Mouse (Mus musculus) MEL (cell line): ENCODE measurements around the gene Stx6. TPM values are rescaled to one million over a fixed set of nuclear protein-coding genes. Genes with fewer than 3 reads are reported as not detected.

Experiments
- DNase-seq: peaks from one replicate; pipeline ENCODE4 v3.0.0; 2011; ENCODE audit warnings: low read depth, low spot score
- H3K27ac ChIP-seq: 2 replicates; pipeline ENCODE4 v1.5.1; 2012; ENCODE audit warnings: low read depth, mild to moderate bottlenecking, control low read depth, low read length, moderate library complexity; ENCODE audit not compliant: control insufficient read depth
- H3K27me3 ChIP-seq, 2 experiments: fragments of 150-350 bp in 1 of 2; sonication (generic) in 1 of 2; 2 replicates each; pipeline ENCODE4 v1.6.1; 2012; ENCODE audit warnings: low read length in 2 of 2, mild to moderate bottlenecking in 2 of 2, improper control_type of control experiment in 1 of 2, moderate library complexity in 1 of 2; ENCODE audit not compliant: insufficient read depth in 2 of 2, control insufficient read depth in 1 of 2
- H3K36me3 ChIP-seq, 2 experiments: 2 replicates each; pipeline ENCODE4 v1.6.1; 2012 to 2014; ENCODE audit warnings: low read length in 2 of 2, improper control_type of control experiment in 1 of 2, inconsistent platforms in 1 of 2, mild to moderate bottlenecking in 1 of 2; ENCODE audit not compliant: insufficient read depth in 2 of 2, control insufficient read depth in 1 of 2
- H3K4me1 ChIP-seq, 2 experiments: fragments of 150-350 bp in 1 of 2; sonication (generic) in 1 of 2; 2 replicates each; pipeline ENCODE4 v1.6.1; 2012; ENCODE audit warnings: low read length in 2 of 2, improper control_type of control experiment in 1 of 2, mild to moderate bottlenecking in 1 of 2; ENCODE audit not compliant: insufficient read depth in 2 of 2, control insufficient read depth in 1 of 2
- H3K4me3 ChIP-seq, 2 experiments: fragments of 150-350 bp in 1 of 2; sonication (generic) in 1 of 2; 2 replicates each; pipeline ENCODE4 v1.5.1; 2012; ENCODE audit warnings: low read depth in 2 of 2, low read length in 2 of 2, mild to moderate bottlenecking in 2 of 2, moderate library complexity in 2 of 2, control low read depth in 1 of 2, improper control_type of control experiment in 1 of 2; ENCODE audit not compliant: control insufficient read depth in 1 of 2, insufficient read depth in 1 of 2
- H3K79me2 ChIP-seq: 2 replicates; pipeline ENCODE4 v1.6.1; 2012; ENCODE audit warnings: mild to moderate bottlenecking, low read length, moderate library complexity; ENCODE audit not compliant: control insufficient read depth, poor library complexity, insufficient read depth
- H3K9ac ChIP-seq: 2 replicates; pipeline ENCODE4 v1.6.1; 2012; ENCODE audit warnings: low read depth, mild to moderate bottlenecking, control low read depth, low read length, moderate library complexity; ENCODE audit not compliant: control insufficient read depth, poor library complexity, severe bottlenecking
- H3K9me3 ChIP-seq: fragments of 150-350 bp; sonication (generic); replicated peaks from 2 replicates; pipeline ENCODE4 v1.6.1; 2012; ENCODE audit warnings: mild to moderate bottlenecking, low read length, improper control_type of control experiment, moderate library complexity; ENCODE audit not compliant: insufficient read depth
- BHLHE40 ChIP-seq: IDR thresholded peaks from 2 replicates; pipeline ENCODE4 v1.6.1; 2012; ENCODE audit warnings: low read depth, mild to moderate bottlenecking, inconsistent platforms, low read length, improper control_type of control experiment, borderline replicate concordance
- CHD1 ChIP-seq: IDR thresholded peaks from 2 replicates; pipeline ENCODE4 v1.6.1; 2012; ENCODE audit warnings: low read depth, mild to moderate bottlenecking, inconsistent platforms, low read length, improper control_type of control experiment
- CHD2 ChIP-seq: IDR thresholded peaks from 2 replicates; pipeline ENCODE4 v1.6.1; 2011; ENCODE audit warnings: low read length, improper control_type of control experiment
- CTCF ChIP-seq, 3 experiments: IDR thresholded peaks in 2 of 3; conservative IDR thresholded peaks in 1 of 3; 2 replicates each; pipeline ENCODE4 v1.5.1; 2011 to 2012; ENCODE audit warnings: low read length in 3 of 3, low read depth in 2 of 3, mild to moderate bottlenecking in 2 of 3, improper control_type of control experiment in 1 of 3, inconsistent platforms in 1 of 3, mixed read lengths in 1 of 3, moderate library complexity in 1 of 3; ENCODE audit not compliant: control insufficient read depth in 1 of 3, insufficient read depth in 1 of 3, poor library complexity in 1 of 3, severe bottlenecking in 1 of 3
- ELF1 ChIP-seq: IDR thresholded peaks from 2 replicates; pipeline ENCODE4 v1.6.1; 2014; ENCODE audit warnings: low read depth, mild to moderate bottlenecking, inconsistent platforms, low read length, improper control_type of control experiment, moderate library complexity
- ETS1 ChIP-seq: IDR thresholded peaks from 2 replicates; pipeline ENCODE4 v1.6.1; 2012; ENCODE audit warnings: low read depth, mild to moderate bottlenecking, inconsistent platforms, low read length, improper control_type of control experiment, moderate library complexity
- GATA1 ChIP-seq: IDR thresholded peaks from 2 replicates; pipeline ENCODE4 v1.6.1; 2011; ENCODE audit warnings: low read depth, low read length, improper control_type of control experiment
- JUND ChIP-seq: IDR thresholded peaks from 2 replicates; pipeline ENCODE4 v1.6.1; 2011; ENCODE audit warnings: low read depth, mild to moderate bottlenecking, improper control_type of control experiment, low read length
- MAFK ChIP-seq: IDR thresholded peaks from 2 replicates; pipeline ENCODE4 v1.6.1; 2011; ENCODE audit warnings: low read depth, mild to moderate bottlenecking, low read length, improper control_type of control experiment, borderline replicate concordance
- MAX ChIP-seq: IDR thresholded peaks from 2 replicates; pipeline ENCODE4 v1.6.1; 2011; ENCODE audit warnings: low read length, improper control_type of control experiment
- MAZ ChIP-seq: IDR thresholded peaks from 2 replicates; pipeline ENCODE4 v1.6.1; 2012; ENCODE audit warnings: low read depth, mild to moderate bottlenecking, inconsistent platforms, low read length, improper control_type of control experiment
- MEF2A ChIP-seq: IDR thresholded peaks from 2 replicates; pipeline ENCODE4 v1.6.1; 2014; ENCODE audit warnings: low read depth, mild to moderate bottlenecking, inconsistent platforms, low read length, improper control_type of control experiment; ENCODE audit not compliant: poor library complexity, insufficient replicate concordance, severe bottlenecking; ENCODE audit errors: extremely low read depth
- MYB ChIP-seq: IDR thresholded peaks from 2 replicates; pipeline ENCODE4 v1.6.1; 2011; ENCODE audit warnings: mild to moderate bottlenecking, low read depth, low read length, improper control_type of control experiment
- MYC ChIP-seq: IDR thresholded peaks from 2 replicates; pipeline ENCODE4 v1.6.1; 2011; ENCODE audit warnings: low read depth, mild to moderate bottlenecking, low read length, improper control_type of control experiment, moderate library complexity
- NELFE ChIP-seq: IDR thresholded peaks from 2 replicates; pipeline ENCODE4 v1.6.1; 2011; ENCODE audit warnings: low read depth, low read length, improper control_type of control experiment
- NRF1 ChIP-seq: IDR thresholded peaks from 2 replicates; pipeline ENCODE4 v1.6.1; 2014; ENCODE audit warnings: low read depth, mild to moderate bottlenecking, inconsistent platforms, low read length, improper control_type of control experiment, moderate library complexity; ENCODE audit not compliant: poor library complexity, insufficient read depth, severe bottlenecking
- POLR2A ChIP-seq, 2 experiments: IDR thresholded peaks; 2 replicates each; pipeline ENCODE4 v1.6.1; 2011 to 2012; ENCODE audit warnings: low read length in 2 of 2, mild to moderate bottlenecking in 2 of 2, control low read depth in 1 of 2, improper control_type of control experiment in 1 of 2, low read depth in 1 of 2, moderate library complexity in 1 of 2; ENCODE audit not compliant: control insufficient read depth in 1 of 2, insufficient read depth in 1 of 2, poor library complexity in 1 of 2
- POLR2AphosphoS5 ChIP-seq: IDR thresholded peaks from 2 replicates; pipeline ENCODE4 v1.6.1; 2012; ENCODE audit warnings: low read depth, borderline replicate concordance, mild to moderate bottlenecking, inconsistent platforms, low read length, moderate library complexity, mixed read lengths
- RAD21 ChIP-seq: IDR thresholded peaks from 2 replicates; pipeline ENCODE4 v1.6.1; 2011; ENCODE audit warnings: mild to moderate bottlenecking, low read depth, low read length, improper control_type of control experiment
- RCOR1 ChIP-seq: IDR thresholded peaks from 2 replicates; pipeline ENCODE4 v1.6.1; 2012; ENCODE audit warnings: low read depth, mild to moderate bottlenecking, inconsistent platforms, low read length, improper control_type of control experiment
- SIN3A ChIP-seq: IDR thresholded peaks from 2 replicates; pipeline ENCODE4 v1.6.1; 2012; ENCODE audit warnings: low read length, improper control_type of control experiment, inconsistent platforms
- TBP ChIP-seq: IDR thresholded peaks from 2 replicates; pipeline ENCODE4 v1.8.0; 2011; ENCODE audit warnings: low read depth, low read length, improper control_type of control experiment
- TCF12 ChIP-seq: IDR thresholded peaks from 2 replicates; pipeline ENCODE4 v1.6.1; 2014; ENCODE audit warnings: low read depth, mild to moderate bottlenecking, inconsistent platforms, low read length, improper control_type of control experiment, moderate library complexity
- UBTF ChIP-seq: IDR thresholded peaks from 2 replicates; pipeline ENCODE4 v1.6.1; 2012; ENCODE audit warnings: low read depth, mild to moderate bottlenecking, inconsistent platforms, low read length, improper control_type of control experiment, moderate library complexity, borderline replicate concordance; ENCODE audit not compliant: insufficient read depth
- USF1 ChIP-seq: IDR thresholded peaks from 2 replicates; pipeline ENCODE4 v1.6.1; 2014; ENCODE audit warnings: low read depth, mild to moderate bottlenecking, inconsistent platforms, low read length, improper control_type of control experiment, moderate library complexity
- USF2 ChIP-seq, 2 experiments: IDR thresholded peaks; 2 replicates each; pipeline ENCODE4 v1.6.1; 2011 to 2012; ENCODE audit warnings: improper control_type of control experiment in 2 of 2, low read length in 2 of 2, borderline replicate concordance in 1 of 2, inconsistent platforms in 1 of 2, low read depth in 1 of 2, mild to moderate bottlenecking in 1 of 2; ENCODE audit not compliant: insufficient read depth in 1 of 2
- ZC3H11A ChIP-seq: IDR thresholded peaks from 2 replicates; pipeline ENCODE4 v1.6.1; 2012; ENCODE audit warnings: low read depth, mild to moderate bottlenecking, inconsistent platforms, low read length, improper control_type of control experiment
- polyA plus RNA-seq, 2 experiments: library from polyadenylated mRNA; stranded (reverse) in 1 of 2; unstranded in 1 of 2; fragments of >175 nt in 1 of 2; fragments of >200 nt in 1 of 2; gene quantifications; 2 replicates each; pipeline versions ENCODE4 v1.2.1 to v1.2.4; 2012; ENCODE audit warnings: low replicate concordance in 2 of 2, low read depth in 1 of 2; ENCODE audit not compliant: insufficient read length in 2 of 2, insufficient read depth in 1 of 2, missing spikeins in 1 of 2
- total RNA-seq: library from RNA; depleted of rRNA; stranded (reverse); fragments of 300-350 nt; gene quantifications from 2 replicates; pipeline ENCODE4 v1.2.3, GENCODE M21; 2012

Gene Stx6
- total and polyA plus RNA-seq, 3 experiments: 18.1 to 38.4 TPM; not detected in 1

DNA sequence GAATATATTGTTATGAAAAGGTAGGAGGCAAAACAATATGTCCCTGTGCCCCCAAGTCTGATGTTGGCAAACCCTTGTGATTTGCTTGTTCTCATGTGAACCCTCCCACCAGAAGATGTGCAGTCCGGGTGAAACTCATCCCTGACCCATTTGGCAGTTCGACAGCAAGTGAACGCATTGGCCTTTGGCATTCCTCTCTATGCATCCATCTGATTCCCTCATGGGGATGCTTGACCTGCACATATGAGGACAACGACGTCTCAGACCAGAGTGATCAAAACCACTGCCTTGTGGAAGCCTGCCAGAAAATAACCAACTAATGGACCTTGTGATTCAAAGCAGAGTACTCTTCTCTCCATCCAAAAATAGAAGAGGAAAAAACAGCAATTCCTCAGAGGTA, 31.8 kb upstream of the Stx6 start:
- Histone ChIP-seq H3K4me1 (no peaks in the 10 kb centered on the region), H3K4me3 (no peak overlapping the region), H3K9ac (no peak overlapping the region), H3K27ac (no peak overlapping the region), H3K79me2 (no peaks in the 10 kb centered on the region), H3K27me3 (no peaks in the 10 kb centered on the region), H3K36me3 (no peaks in the 10 kb centered on the region), H3K9me3 (no peaks in the 10 kb centered on the region)
- TF ChIP-seq RCOR1: no peak
- TF ChIP-seq RAD21: no peak
- TF ChIP-seq MAZ: no peak
- no peak for TF ChIP-seq MYC
- no peak for TF ChIP-seq SIN3A
- no peak for TF ChIP-seq MAFK
- TF ChIP-seq CHD2: no peak
- no peak for TF ChIP-seq ETS1
- no peak for TF ChIP-seq USF1
- TF ChIP-seq CTCF (IDR thresholded peaks at IDR 0.05 in 2 of 3, conservative IDR thresholded peaks at IDR 0.05 in 1 of 3; ENCODE audit: control insufficient read depth in 1 of 3, insufficient read depth in 1 of 3, low read depth in 2 of 3, low read length in 3 of 3, poor library complexity in 1 of 3, severe bottlenecking in 1 of 3): no peak
- TF ChIP-seq MAX: no peak
- no peak for TF ChIP-seq NRF1
- no peak for TF ChIP-seq CHD1
- TF ChIP-seq MEF2A: no peak
- no peak for DNase-seq

DNA sequence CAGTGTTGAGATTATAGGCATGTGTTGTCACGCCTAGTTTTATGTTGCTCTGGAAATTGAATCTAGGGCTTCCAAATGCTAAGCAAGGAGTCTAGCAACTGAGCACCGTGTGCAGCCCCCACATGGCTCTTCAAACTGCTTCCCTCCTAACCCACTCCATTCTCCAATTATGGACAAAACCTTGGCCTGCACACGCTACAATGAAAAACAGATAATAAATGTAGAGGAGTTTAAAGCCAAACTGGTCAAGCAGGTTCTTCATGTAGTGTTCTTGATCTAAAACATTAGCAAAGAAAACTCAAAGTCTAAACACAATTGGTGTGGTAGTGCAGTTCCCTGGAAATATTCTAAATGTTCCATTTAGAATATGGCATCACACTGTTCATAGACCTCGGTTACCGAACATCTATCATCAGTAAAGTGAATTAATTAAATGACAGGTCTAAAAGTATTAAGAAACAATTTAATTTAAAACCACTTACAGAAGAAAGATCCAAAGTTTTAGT, 31.0 kb upstream of the Stx6 start:
- no peak overlapping the region for H3K4me3 ChIP-seq
- H3K9ac ChIP-seq: no peak overlapping the region
- TF ChIP-seq GATA1: no peak
- TF ChIP-seq POLR2AphosphoS5: no peak
- TF ChIP-seq RCOR1: no peak
- no peak for TF ChIP-seq ETS1
- no peak for TF ChIP-seq SIN3A
- TF ChIP-seq ELF1: no peak
- no peak for TF ChIP-seq NELFE
- TF ChIP-seq UBTF: no peak
- TF ChIP-seq ZC3H11A: no peak
- TF ChIP-seq JUND: no peak
- no peak for TF ChIP-seq USF2 (IDR thresholded peaks at IDR 0.05; ENCODE audit: borderline replicate concordance in 1 of 2, insufficient read depth in 1 of 2, low read depth in 1 of 2, low read length in 2 of 2)
- TF ChIP-seq MYB: no peak
- no peak for TF ChIP-seq TCF12
- no peak for TF ChIP-seq POLR2A (IDR thresholded peaks at IDR 0.05; ENCODE audit: control insufficient read depth in 1 of 2, insufficient read depth in 1 of 2, low read depth in 1 of 2, low read length in 2 of 2, poor library complexity in 1 of 2)
- no peak for TF ChIP-seq MEF2A
- no peak for TF ChIP-seq TBP
- no peak for TF ChIP-seq CTCF (IDR thresholded peaks at IDR 0.05 in 2 of 3, conservative IDR thresholded peaks at IDR 0.05 in 1 of 3; ENCODE audit: control insufficient read depth in 1 of 3, insufficient read depth in 1 of 3, low read depth in 2 of 3, low read length in 3 of 3, poor library complexity in 1 of 3, severe bottlenecking in 1 of 3)
- no peak for TF ChIP-seq MYC
- no peak for TF ChIP-seq BHLHE40
- TF ChIP-seq CHD2: no peak
- H3K79me2 ChIP-seq: no peaks in the 10 kb centered on the region
- no peaks in the 10 kb centered on the region for H3K36me3 ChIP-seq
- no peak for DNase-seq
- H3K27ac ChIP-seq: no peak overlapping the region
- H3K4me1 ChIP-seq: no peaks in the 10 kb centered on the region
- no peaks in the 10 kb centered on the region for H3K9me3 ChIP-seq
- no peaks in the 10 kb centered on the region for H3K27me3 ChIP-seq
